Mouse (Mus musculus): ENCODE data around the gene Tnrc6c. TPM values are rescaled to one million over a fixed set of nuclear protein-coding genes. Genes with fewer than 3 reads are reported as not detected.

Gene Tnrc6c
- polyA plus RNA-seq, 1 experiment from 2014 or later, result 25.0 TPM

DNA sequence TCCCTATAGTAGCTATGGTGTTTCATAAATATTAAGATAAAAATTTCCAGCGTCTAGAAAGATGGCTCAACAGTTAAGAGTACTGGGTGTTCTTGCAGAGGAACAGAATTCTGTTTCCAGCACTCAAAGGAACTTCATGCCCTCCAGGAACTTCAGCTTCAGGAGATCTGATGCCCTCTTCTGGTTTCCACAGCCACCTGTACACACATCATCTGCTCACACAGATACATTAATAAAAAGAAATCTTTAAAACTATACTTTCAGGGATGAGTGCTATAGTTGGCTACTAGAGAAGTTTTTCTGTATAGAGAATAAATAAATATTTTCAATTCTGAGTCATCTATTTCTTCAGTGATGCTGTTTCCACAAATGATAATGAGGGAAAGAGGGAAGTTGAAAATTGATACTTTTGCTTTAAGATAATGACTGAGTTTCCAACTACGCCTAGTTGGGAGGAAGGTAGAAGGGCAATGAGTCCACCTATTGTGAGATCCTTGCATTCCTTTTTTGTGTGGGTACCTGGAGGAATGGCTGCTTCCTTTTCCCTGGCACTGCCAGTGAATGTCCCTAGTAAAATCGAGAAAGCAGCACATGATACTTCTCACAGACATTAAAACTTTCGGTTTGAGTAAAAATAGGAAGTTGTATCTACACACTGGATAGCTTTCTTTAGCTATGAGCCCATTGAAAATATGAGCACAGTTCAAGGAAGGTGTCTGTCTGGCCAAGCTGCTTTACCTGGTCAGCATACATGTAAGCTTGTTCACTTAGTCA is 9.1 kb downstream of the Tnrc6c start:
- no peaks in the 10 kb centered on the region for H3K36me3 ChIP-seq (replicated peaks)
- no peak overlapping the region for H3K27ac ChIP-seq
- H3K4me2 ChIP-seq, result no peak overlapping the region
- H3K4me3 ChIP-seq (replicated peaks), result no peak overlapping the region
- no peak for ATAC-seq (ENCODE audit: low FRiP score)
- no peak overlapping the region for H3K9ac ChIP-seq
- H3K9me3 ChIP-seq, result no peaks in the 10 kb centered on the region
- WGBS, result 82% methylated on average over 4 of the region's 4 CpGs
- no peaks in the 10 kb centered on the region for H3K27me3 ChIP-seq
- H3K4me1 ChIP-seq, result peaks cover 35% of the 10 kb centered on the region

DNA sequence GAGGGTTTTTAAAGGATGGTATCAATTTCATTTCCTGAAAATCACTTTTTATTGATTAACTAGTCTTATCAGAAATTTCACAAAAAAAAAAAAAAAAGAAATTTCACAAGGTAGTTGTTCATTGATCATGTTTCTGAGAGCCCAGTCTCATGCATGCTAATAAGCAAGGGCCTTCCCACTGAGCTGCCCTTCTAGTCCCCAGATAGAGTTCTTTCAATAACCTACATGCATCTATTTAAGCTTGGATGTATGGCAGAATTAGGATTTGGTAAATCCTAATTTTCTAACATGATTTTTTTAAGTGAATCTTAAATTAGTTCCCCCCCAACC is 9.7 kb downstream of the Tnrc6c start:
- Histone ChIP-seq H3K9ac (no peak overlapping the region), H3K9me3 (no peaks in the 10 kb centered on the region), H3K4me2 (no peak overlapping the region), H3K27ac (no peak overlapping the region), H3K4me1 (peaks cover 31% of the 10 kb centered on the region), H3K36me3 (replicated peaks) (no peaks in the 10 kb centered on the region), H3K4me3 (replicated peaks) (no peak overlapping the region), H3K27me3 (no peaks in the 10 kb centered on the region)
- ATAC-seq (ENCODE audit: low FRiP score), result no peak

DNA sequence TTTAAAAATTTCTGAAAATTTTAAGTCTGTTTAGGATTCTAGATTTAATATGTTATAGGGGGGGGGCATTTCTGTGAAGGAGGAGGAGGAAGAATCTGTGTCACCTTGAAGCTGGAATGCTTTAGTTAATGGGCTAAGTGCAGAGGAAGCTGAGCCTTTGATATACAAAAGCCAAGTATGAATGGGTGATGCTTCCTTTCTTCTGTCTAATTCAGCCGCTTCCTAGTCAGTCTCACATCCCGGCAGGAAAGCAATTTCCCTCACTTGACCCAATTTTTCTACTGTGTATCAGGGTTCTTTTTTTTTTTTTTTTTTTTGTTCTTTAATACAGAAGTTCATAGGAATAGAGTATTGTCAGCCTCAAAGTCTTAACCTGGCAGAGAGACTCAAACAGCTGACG is 11.1 kb downstream of the Tnrc6c start:
- no peak for ATAC-seq (ENCODE audit: low FRiP score)
- H3K4me2 ChIP-seq, result no peak overlapping the region
- no peak overlapping the region for H3K4me3 ChIP-seq (replicated peaks)
- no peak overlapping the region for H3K9ac ChIP-seq
- H3K9me3 ChIP-seq, result no peaks in the 10 kb centered on the region
- WGBS, result 33% methylated on average over 3 of the region's 3 CpGs
- H3K27me3 ChIP-seq, result no peaks in the 10 kb centered on the region
- H3K36me3 ChIP-seq (replicated peaks), result no peaks in the 10 kb centered on the region
- H3K4me1 ChIP-seq, result peaks cover 22% of the 10 kb centered on the region
- no peak overlapping the region for H3K27ac ChIP-seq

DNA sequence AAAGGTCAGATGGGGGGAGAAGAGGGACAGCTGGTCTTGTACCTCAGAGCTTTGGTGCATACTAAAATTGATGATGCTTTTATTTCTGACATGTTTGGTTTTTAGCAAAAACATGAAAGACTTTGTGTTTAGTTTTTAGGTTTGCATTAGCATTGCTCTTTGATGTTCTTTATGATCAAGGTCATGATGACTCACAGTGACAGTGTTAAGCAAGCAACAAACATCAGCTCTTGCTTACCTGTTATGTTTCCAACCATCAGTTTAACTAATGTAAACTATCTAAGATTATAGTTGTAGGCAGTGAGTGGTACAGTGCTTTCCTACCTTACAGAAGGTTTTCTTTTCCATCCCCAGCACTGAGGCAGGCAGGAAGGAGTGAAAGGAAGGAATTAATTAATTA is 12.5 kb downstream of the Tnrc6c start:
- Histone ChIP-seq H3K9ac (no peak overlapping the region), H3K4me1 (peaks cover 21% of the 10 kb centered on the region), H3K4me3 (replicated peaks) (no peak overlapping the region), H3K27ac (no peak overlapping the region), H3K4me2 (no peak overlapping the region), H3K27me3 (no peaks in the 10 kb centered on the region), H3K9me3 (no peaks in the 10 kb centered on the region), H3K36me3 (replicated peaks) (no peaks in the 10 kb centered on the region)
- no peak for ATAC-seq (ENCODE audit: low FRiP score)

DNA sequence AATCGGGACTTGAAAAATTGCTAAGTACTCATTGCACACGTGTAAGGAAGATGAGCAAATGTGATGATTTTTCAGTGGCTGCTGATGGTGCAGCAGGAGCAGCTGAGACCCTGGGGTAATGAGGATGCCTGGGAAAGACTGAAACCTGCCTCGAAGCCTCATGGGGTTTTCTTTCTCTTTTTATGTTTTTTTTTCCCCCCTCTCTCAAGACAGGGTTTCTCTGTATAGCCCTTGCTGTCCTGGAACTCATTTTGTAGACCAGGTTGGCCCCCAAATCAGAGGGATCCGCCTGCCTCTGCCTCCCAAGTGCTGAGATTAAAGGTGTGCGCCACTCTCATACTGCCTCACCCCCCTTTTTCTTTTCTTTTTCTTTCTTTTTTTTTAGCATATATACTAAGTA is 13.1 kb downstream of the Tnrc6c start:
- 87% methylated on average over 5 of the region's 5 CpGs for WGBS
- Histone ChIP-seq H3K9me3 (no peaks in the 10 kb centered on the region), H3K4me1 (peaks cover 20% of the 10 kb centered on the region), H3K4me2 (no peak overlapping the region), H3K27ac (no peak overlapping the region), H3K9ac (no peak overlapping the region), H3K4me3 (replicated peaks) (no peak overlapping the region), H3K36me3 (replicated peaks) (no peaks in the 10 kb centered on the region), H3K27me3 (no peaks in the 10 kb centered on the region)
- ATAC-seq (ENCODE audit: low FRiP score), result no peak

DNA sequence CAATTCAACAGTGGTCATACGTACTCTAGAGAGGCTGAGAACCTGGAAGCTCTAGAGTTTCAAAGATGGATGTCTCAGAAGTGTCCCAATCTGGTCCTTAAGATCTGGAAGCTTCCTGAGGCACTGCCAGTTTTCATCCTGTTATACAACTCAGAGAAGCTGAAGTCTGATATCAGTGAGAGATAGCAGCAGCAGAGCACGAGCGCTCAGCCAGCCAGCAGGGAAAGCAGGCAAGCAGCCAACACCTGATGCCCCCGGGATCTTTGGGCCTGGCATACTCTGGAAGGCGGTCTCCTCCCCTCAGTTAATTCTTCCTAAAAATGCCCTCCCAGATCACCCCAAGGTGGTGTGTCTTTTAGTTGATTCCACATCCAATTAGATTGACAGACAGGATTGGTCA is 13.7 kb downstream of the Tnrc6c start:
- WGBS, result 86% methylated on average over 5 of the region's 5 CpGs
- no peak for ATAC-seq (ENCODE audit: low FRiP score)
- H3K4me2 ChIP-seq, result no peak overlapping the region

DNA sequence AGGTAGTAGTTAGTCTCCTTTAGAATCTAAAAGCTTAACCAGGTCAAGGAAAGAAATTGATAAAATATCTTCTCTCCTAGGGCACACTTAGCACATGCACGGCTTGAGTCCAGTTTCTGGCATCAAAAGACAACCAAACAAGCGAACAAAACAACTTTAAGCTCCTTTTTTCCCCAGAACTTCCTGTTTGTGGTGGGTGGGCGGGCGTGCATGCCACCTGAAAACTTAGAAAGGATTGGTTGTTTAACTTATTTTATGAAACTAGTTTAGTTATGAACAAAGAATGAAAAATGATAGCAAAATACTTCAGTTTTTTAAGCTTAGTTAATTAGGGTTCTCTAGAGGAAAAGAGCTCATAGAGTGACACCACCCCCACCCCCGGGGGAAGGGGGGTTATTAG is 17.5 kb downstream of the Tnrc6c start:
- peaks cover 20% of the 10 kb centered on the region for H3K4me1 ChIP-seq
- H3K9ac ChIP-seq, result no peak overlapping the region
- no peak overlapping the region for H3K27ac ChIP-seq
- WGBS, result 91% methylated on average over 5 of the region's 5 CpGs
- H3K4me3 ChIP-seq (replicated peaks), result no peak overlapping the region
- no peaks in the 10 kb centered on the region for H3K9me3 ChIP-seq
- no peaks in the 10 kb centered on the region for H3K27me3 ChIP-seq
- H3K4me2 ChIP-seq, result no peak overlapping the region
- no peak for ATAC-seq (ENCODE audit: low FRiP score)
- no peaks in the 10 kb centered on the region; the same call in 1 of the 2 replicates for H3K36me3 ChIP-seq (replicated peaks)

More for the DNA sequence above, 13.7 kb downstream of the Tnrc6c start:
- Histone ChIP-seq H3K4me1 (peaks cover 20% of the 10 kb centered on the region), H3K9me3 (no peaks in the 10 kb centered on the region), H3K27me3 (no peaks in the 10 kb centered on the region), H3K36me3 (replicated peaks) (no peaks in the 10 kb centered on the region), H3K9ac (no peak overlapping the region; the same call in 1 of the 2 replicates), H3K27ac (no peak overlapping the region), H3K4me3 (replicated peaks) (no peak overlapping the region)

DNA sequence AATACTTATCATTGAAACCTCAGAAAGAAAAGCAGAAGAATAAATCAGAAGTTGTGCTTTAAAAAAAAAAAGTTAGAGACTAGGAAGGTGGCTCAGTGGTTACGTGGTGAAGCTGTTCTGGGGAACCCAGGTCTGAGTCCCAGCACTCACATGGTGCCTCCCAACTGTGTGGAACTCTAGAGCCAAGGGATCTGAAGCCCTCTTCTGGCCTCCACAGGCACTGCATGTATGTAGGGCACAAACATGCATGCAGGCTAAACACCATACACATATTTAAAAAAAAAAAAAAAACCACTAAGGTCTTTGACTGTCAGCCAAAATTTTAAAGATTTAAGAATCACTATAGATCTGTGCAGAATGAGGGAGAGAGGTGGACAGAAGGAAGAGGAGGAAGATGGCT is 20.4 kb downstream of the Tnrc6c start:
- Histone ChIP-seq H3K9me3 (no peaks in the 10 kb centered on the region), H3K4me1 (peaks cover 20% of the 10 kb centered on the region), H3K36me3 (replicated peaks) (no peaks in the 10 kb centered on the region; the same call in 1 of the 2 replicates), H3K4me2 (no peak overlapping the region), H3K9ac (no peak overlapping the region), H3K27me3 (no peaks in the 10 kb centered on the region), H3K27ac (no peak overlapping the region), H3K4me3 (replicated peaks) (no peak overlapping the region)
- ATAC-seq (ENCODE audit: low FRiP score), result no peak
- 100% methylated on average over 1 of the region's 1 CpGs for WGBS

DNA sequence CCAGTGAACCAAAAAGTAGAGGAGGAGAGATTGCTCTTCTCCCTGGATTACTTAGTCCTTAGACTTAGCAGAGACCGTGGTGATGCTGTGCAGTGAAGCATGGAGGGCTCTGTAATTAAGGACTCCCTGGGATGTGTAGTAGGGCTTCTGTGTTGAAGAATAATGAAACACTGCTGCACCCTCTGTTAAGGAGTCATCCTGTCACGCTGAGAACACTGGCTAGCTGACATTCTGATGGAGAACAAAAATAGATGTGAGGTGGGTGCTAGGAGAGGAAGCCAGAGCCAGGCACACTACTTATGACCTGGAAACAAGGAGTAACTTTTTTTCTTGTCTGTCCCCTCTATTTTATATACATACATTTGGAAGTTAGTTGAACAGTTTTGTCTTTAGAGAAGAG is 22.6 kb downstream of the Tnrc6c start:
- Histone ChIP-seq H3K9ac (no peak overlapping the region), H3K4me3 (replicated peaks) (no peak overlapping the region), H3K9me3 (no peaks in the 10 kb centered on the region), H3K36me3 (replicated peaks) (no peaks in the 10 kb centered on the region; the same call in 1 of the 2 replicates), H3K27ac (no peak overlapping the region), H3K27me3 (no peaks in the 10 kb centered on the region), H3K4me1 (peaks cover 28% of the 10 kb centered on the region), H3K4me2 (no peak overlapping the region)
- 5% methylated on average over 2 of the region's 2 CpGs for WGBS
- ATAC-seq (ENCODE audit: low FRiP score), result no peak

DNA sequence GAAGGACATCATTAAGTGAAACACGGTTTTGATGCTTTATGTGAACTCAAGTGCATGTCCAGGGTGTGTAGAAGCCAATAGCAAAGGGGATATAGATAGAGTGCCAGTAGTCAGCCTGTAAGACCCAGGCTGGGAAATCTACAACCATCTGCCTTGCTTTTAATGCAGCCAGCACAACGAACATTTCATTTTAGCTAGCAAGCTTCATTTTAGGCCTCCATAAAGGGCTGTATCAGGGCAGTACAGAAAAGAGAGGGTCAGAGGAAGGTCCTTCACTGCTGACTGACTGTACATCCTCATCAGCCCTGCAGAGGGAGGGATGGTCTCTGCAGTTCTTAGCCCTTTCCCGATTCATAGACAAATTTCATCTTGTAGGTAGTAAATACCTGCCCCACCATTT is 23.0 kb downstream of the Tnrc6c start:
- 70% methylated on average over 3 of the region's 3 CpGs for WGBS
- Histone ChIP-seq H3K4me2 (no peak overlapping the region), H3K4me1 (peaks cover 28% of the 10 kb centered on the region), H3K36me3 (replicated peaks) (no peaks in the 10 kb centered on the region; the same call in 1 of the 2 replicates), H3K27ac (no peak overlapping the region; the same call in 1 of the 2 replicates), H3K4me3 (replicated peaks) (no peak overlapping the region), H3K9me3 (no peaks in the 10 kb centered on the region), H3K27me3 (no peaks in the 10 kb centered on the region), H3K9ac (no peak overlapping the region; the same call in 1 of the 2 replicates)
- no peak for ATAC-seq (ENCODE audit: low FRiP score)

DNA sequence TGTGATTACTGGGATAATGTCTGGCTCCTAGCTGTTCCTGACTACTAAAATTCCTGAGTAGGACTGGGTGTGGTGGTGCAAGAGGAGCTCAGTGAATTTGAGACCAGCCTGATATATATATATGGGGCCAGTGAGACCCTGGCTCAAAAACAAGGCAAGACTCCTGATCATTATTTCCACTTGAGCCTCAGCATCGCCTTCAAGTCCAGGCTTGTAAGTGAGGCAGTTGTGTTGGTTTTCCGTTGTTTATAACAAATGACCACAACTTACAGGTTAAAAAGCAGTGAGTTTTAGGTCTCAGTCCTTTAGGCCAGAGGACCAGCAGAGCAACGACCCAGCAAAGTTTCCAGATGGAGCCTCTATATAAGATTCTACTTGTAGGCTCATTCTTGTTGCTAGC is 23.5 kb downstream of the Tnrc6c start:
- no peak overlapping the region for H3K27ac ChIP-seq
- H3K9me3 ChIP-seq, result no peaks in the 10 kb centered on the region
- ATAC-seq (ENCODE audit: low FRiP score), result no peak
- WGBS, result 85% methylated on average over 3 of the region's 3 CpGs
- no peak overlapping the region for H3K4me2 ChIP-seq
- no peaks in the 10 kb centered on the region; the same call in 1 of the 2 replicates for H3K36me3 ChIP-seq (replicated peaks)
- H3K4me3 ChIP-seq (replicated peaks), result no peak overlapping the region
- peaks cover 28% of the 10 kb centered on the region for H3K4me1 ChIP-seq
- H3K27me3 ChIP-seq, result no peaks in the 10 kb centered on the region
- no peak overlapping the region for H3K9ac ChIP-seq

DNA sequence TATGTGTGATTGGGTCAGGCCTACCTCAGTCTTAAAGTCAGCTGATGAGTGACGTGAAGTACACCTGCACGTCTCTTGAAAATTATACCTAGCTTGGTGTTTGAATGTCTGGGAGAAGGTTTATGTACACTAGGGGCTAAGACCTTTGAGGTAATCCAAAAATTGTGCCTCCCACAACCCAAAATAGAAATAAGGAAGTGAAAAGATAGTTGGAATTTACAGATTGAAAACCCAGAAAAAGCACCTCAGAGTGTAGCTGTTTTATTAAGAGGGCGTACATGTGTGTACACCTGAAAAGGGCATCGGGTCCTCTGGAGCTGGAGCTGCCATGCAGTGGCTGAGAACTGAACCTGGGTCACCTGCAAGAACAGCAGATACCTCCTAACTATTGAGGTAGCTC is 24.1 kb downstream of the Tnrc6c start:
- Histone ChIP-seq H3K27ac (no peak overlapping the region), H3K9me3 (no peaks in the 10 kb centered on the region), H3K27me3 (no peaks in the 10 kb centered on the region), H3K9ac (no peak overlapping the region), H3K4me3 (replicated peaks) (no peak overlapping the region), H3K4me1 (peaks cover 28% of the 10 kb centered on the region), H3K4me2 (no peak overlapping the region), H3K36me3 (replicated peaks) (no peaks in the 10 kb centered on the region; the same call in 1 of the 2 replicates)
- no peak for ATAC-seq (ENCODE audit: low FRiP score)
- WGBS, result 95% methylated on average over 4 of the region's 4 CpGs

DNA sequence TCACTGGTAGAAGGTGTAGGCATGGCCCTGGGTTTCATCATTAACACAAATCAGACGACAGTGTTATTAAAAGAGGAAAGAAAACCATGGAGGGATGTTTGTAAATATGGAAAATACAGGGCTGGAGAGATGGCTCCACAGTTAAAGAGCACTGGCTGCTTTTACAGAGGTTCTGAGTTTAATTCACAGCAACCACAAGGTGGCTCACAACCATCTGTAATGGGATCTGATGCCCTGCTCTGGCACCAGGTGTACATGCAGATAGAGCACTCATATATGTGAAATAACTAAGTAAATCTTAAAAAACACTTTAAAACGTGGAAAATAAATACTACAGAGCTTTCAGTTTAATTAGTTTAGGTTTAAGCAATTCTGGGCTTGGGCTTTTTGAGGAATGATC is 24.7 kb downstream of the Tnrc6c start:
- no peak overlapping the region for H3K27ac ChIP-seq
- no peak for ATAC-seq (ENCODE audit: low FRiP score)
- no peaks in the 10 kb centered on the region for H3K9me3 ChIP-seq
- H3K27me3 ChIP-seq, result no peaks in the 10 kb centered on the region
- H3K4me1 ChIP-seq, result peaks cover 28% of the 10 kb centered on the region
- no peaks in the 10 kb centered on the region; the same call in 1 of the 2 replicates for H3K36me3 ChIP-seq (replicated peaks)
- no peak overlapping the region for H3K9ac ChIP-seq
- H3K4me3 ChIP-seq (replicated peaks), result no peak overlapping the region
- WGBS, result 58% methylated on average over 2 of the region's 2 CpGs
- H3K4me2 ChIP-seq, result no peak overlapping the region
